Mouse (Mus musculus) gastrocnemius, postnatal 25 days (tissue): ENCODE measurements around the gene Rgs7. TPM values are rescaled to one million over a fixed set of nuclear protein-coding genes. Genes with fewer than 3 reads are reported as not detected.

Experiments
- DNase-seq: peaks from one replicate; pipeline ENCODE4 v3.0.0; 2022
- total RNA-seq, 2 experiments: library from RNA; stranded (reverse); gene quantifications; 1 replicate in 1 of 2; 2 replicates in 1 of 2; pipeline ENCODE4 v1.2.3; 2021

Rgs7 gene
- total RNA-seq, 2 experiments from 2014 or later, result 0.15 to 0.24 TPM

- DNase-seq, result no peak
These were observed 463.5 kb downstream of the Rgs7 start for GRCm38 (mm10) chr1:175028716-175029204.

- no peak for DNase-seq
These were observed 464.0 kb downstream of the Rgs7 start for GRCm38 (mm10) chr1:175028267-175028666.

- DNase-seq, result no peak
These were observed 466.5 kb downstream of the Rgs7 start for GRCm38 (mm10) chr1:175025781-175026309.

- DNase-seq, result no peak
These were observed 468.2 kb downstream of the Rgs7 start for GRCm38 (mm10) chr1:175024136-175024535.

Other genes starting within 250 kb of the Rgs7 start
- gene Kmo, start 127.9 kb upstream of the Rgs7 start, total RNA-seq, result under 1 TPM; 0.26 to 0.27 TPM
- 100 to 1,000 TPM; 273 to 299 TPM for gene Fh1, start 133.1 kb upstream of the Rgs7 start, total RNA-seq
- 1 to 10 TPM; 4.0 to 4.6 TPM for gene Opn3, start 200.3 kb upstream of the Rgs7 start, total RNA-seq
- gene Chml, start 200.4 kb upstream of the Rgs7 start, total RNA-seq, result 1 to 10 TPM; 2.1 to 3.2 TPM
- gene Wdr64, start 206.1 kb upstream of the Rgs7 start, total RNA-seq, result not detected